Mouse (Mus musculus): ENCODE data around the gene Gm21954. TPM values are rescaled to one million over a fixed set of nuclear protein-coding genes. Genes with fewer than 3 reads are reported as not detected.
A peak's percentile ranks its signal among the peaks of the same experiment; 100 is the strongest.

Gm21954 gene
- polyA plus RNA-seq, 1 experiment from 2014 or later, result not detected

- Histone ChIP-seq H3K4me1 (replicated peaks; ENCODE audit: insufficient read depth, low read length) (no peaks in the 10 kb centered on the region), H3K36me3 (ENCODE audit: insufficient read depth, low read length) (no peaks in the 10 kb centered on the region), H3K9ac (ENCODE audit: low read depth, low read length) (no peak overlapping the region), H3K4me2 (ENCODE audit: low read length) (no peak overlapping the region), H3K4me3 (replicated peaks; ENCODE audit: low read depth, low read length) (no peak overlapping the region), H3K9me3 (replicated peaks; ENCODE audit: low read length) (no peaks in the 10 kb centered on the region), H3K27ac (no peak overlapping the region), H3K27me3 (ENCODE audit: insufficient read depth, low read length) (no peaks in the 10 kb centered on the region)
- no peak for DNase-seq (ENCODE audit: low spot score)
- ATAC-seq (replicated peaks; ENCODE audit: low FRiP score, low read depth), result no peak
- TF ChIP-seq CTCF (IDR thresholded peaks at IDR 0.05; ENCODE audit: low read depth), result no peak
- 78% methylated on average over 2 of the region's 2 CpGs for WGBS
Measured at GRCm38 (mm10) chr3:55430022-55430549, 41.9 kb downstream of the Gm21954 start.

- Histone ChIP-seq H3K27ac (no peak overlapping the region), H3K9me3 (replicated peaks; ENCODE audit: low read length) (no peaks in the 10 kb centered on the region), H3K36me3 (ENCODE audit: insufficient read depth, low read length) (no peaks in the 10 kb centered on the region), H3K4me2 (ENCODE audit: low read length) (no peak overlapping the region), H3K4me3 (replicated peaks; ENCODE audit: low read depth, low read length) (no peak overlapping the region), H3K4me1 (replicated peaks; ENCODE audit: insufficient read depth, low read length) (0 out of 2 replicates have a peak, but pooled peaks cover 2% of the 10 kb centered on the region), H3K27me3 (ENCODE audit: insufficient read depth, low read length) (no peaks in the 10 kb centered on the region), H3K9ac (ENCODE audit: low read depth, low read length) (no peak overlapping the region)
- TF ChIP-seq CTCF (IDR thresholded peaks at IDR 0.05; ENCODE audit: low read depth), result peak; percentile 27; the same call in 1 of the 2 replicates
- DNase-seq (ENCODE audit: low spot score) (peak; percentile 17), ATAC-seq (replicated peaks; ENCODE audit: low FRiP score, low read depth) (no peak)
- 35% methylated on average over 11 of the region's 11 CpGs for WGBS
Measured at GRCm38 (mm10) chr3:55423640-55424397, 48.2 kb downstream of the Gm21954 start.

- Histone ChIP-seq H3K27me3 (ENCODE audit: insufficient read depth, low read length) (no peaks in the 10 kb centered on the region), H3K9me3 (replicated peaks; ENCODE audit: low read length) (no peaks in the 10 kb centered on the region), H3K36me3 (ENCODE audit: insufficient read depth, low read length) (no peaks in the 10 kb centered on the region), H3K4me1 (replicated peaks; ENCODE audit: insufficient read depth, low read length) (0 out of 2 replicates have a peak, but pooled peaks cover 4% of the 10 kb centered on the region), H3K4me3 (replicated peaks; ENCODE audit: low read depth, low read length) (no peak overlapping the region), H3K27ac (no peak overlapping the region), H3K4me2 (ENCODE audit: low read length) (no peak overlapping the region), H3K9ac (ENCODE audit: low read depth, low read length) (no peak overlapping the region)
- WGBS, result 44% methylated on average over 8 of the region's 8 CpGs
- no peak for ATAC-seq (replicated peaks; ENCODE audit: low FRiP score, low read depth)
- peak; percentile 55 for DNase-seq (ENCODE audit: low spot score)
- TF ChIP-seq CTCF (IDR thresholded peaks at IDR 0.05; ENCODE audit: low read depth), result no peak
Measured at GRCm38 (mm10) chr3:55420436-55421083, 51.5 kb downstream of the Gm21954 start.

GRCm38 (mm10) chr3:55419334-55419733, 52.7 kb downstream of the Gm21954 start:
- Histone ChIP-seq H3K27ac (no peak overlapping the region), H3K4me1 (replicated peaks; ENCODE audit: insufficient read depth, low read length) (0 out of 2 replicates have a peak, but pooled peaks cover 4% of the 10 kb centered on the region), H3K9me3 (replicated peaks; ENCODE audit: low read length) (no peaks in the 10 kb centered on the region), H3K4me2 (ENCODE audit: low read length) (no peak overlapping the region), H3K4me3 (replicated peaks; ENCODE audit: low read depth, low read length) (no peak overlapping the region), H3K9ac (ENCODE audit: low read depth, low read length) (no peak overlapping the region), H3K36me3 (ENCODE audit: insufficient read depth, low read length) (no peaks in the 10 kb centered on the region), H3K27me3 (ENCODE audit: insufficient read depth, low read length) (no peaks in the 10 kb centered on the region)
- no peak for TF ChIP-seq CTCF (IDR thresholded peaks at IDR 0.05; ENCODE audit: low read depth)
- ATAC-seq (replicated peaks; ENCODE audit: low FRiP score, low read depth), result no peak
- 34% methylated on average over 3 of the region's 3 CpGs for WGBS
- DNase-seq (ENCODE audit: low spot score), result peak; percentile 25

- WGBS, result 66% methylated on average over 6 of the region's 6 CpGs
- Histone ChIP-seq H3K4me1 (replicated peaks; ENCODE audit: insufficient read depth, low read length) (0 out of 2 replicates have a peak, but pooled peaks cover 4% of the 10 kb centered on the region), H3K27me3 (ENCODE audit: insufficient read depth, low read length) (no peaks in the 10 kb centered on the region), H3K4me2 (ENCODE audit: low read length) (no peak overlapping the region), H3K36me3 (ENCODE audit: insufficient read depth, low read length) (no peaks in the 10 kb centered on the region), H3K9me3 (replicated peaks; ENCODE audit: low read length) (no peaks in the 10 kb centered on the region), H3K4me3 (replicated peaks; ENCODE audit: low read depth, low read length) (no peak overlapping the region), H3K27ac (no peak overlapping the region), H3K9ac (ENCODE audit: low read depth, low read length) (no peak overlapping the region)
- TF ChIP-seq CTCF (IDR thresholded peaks at IDR 0.05; ENCODE audit: low read depth), result no peak
- DNase-seq (ENCODE audit: low spot score), result no peak
- ATAC-seq (replicated peaks; ENCODE audit: low FRiP score, low read depth), result no peak
Measured at GRCm38 (mm10) chr3:55418845-55419244, 53.2 kb downstream of the Gm21954 start.

- Histone ChIP-seq H3K9me3 (replicated peaks; ENCODE audit: low read length) (no peaks in the 10 kb centered on the region), H3K36me3 (ENCODE audit: insufficient read depth, low read length) (no peaks in the 10 kb centered on the region), H3K4me3 (replicated peaks; ENCODE audit: low read depth, low read length) (no peak overlapping the region), H3K27me3 (ENCODE audit: insufficient read depth, low read length) (no peaks in the 10 kb centered on the region), H3K9ac (ENCODE audit: low read depth, low read length) (no peak overlapping the region), H3K4me1 (replicated peaks; ENCODE audit: insufficient read depth, low read length) (0 out of 2 replicates have a peak, but pooled peaks cover 4% of the 10 kb centered on the region), H3K4me2 (ENCODE audit: low read length) (peak overlapping the region; percentile 36; the same call in 1 of the 2 replicates), H3K27ac (no peak overlapping the region)
- TF ChIP-seq CTCF (IDR thresholded peaks at IDR 0.05; ENCODE audit: low read depth), result no peak
- DNase-seq (ENCODE audit: low spot score) (peak; percentile 33), ATAC-seq (replicated peaks; ENCODE audit: low FRiP score, low read depth) (no peak)
- 24% methylated on average over 14 of the region's 14 CpGs for WGBS
Measured at GRCm38 (mm10) chr3:55415527-55415950, 56.5 kb downstream of the Gm21954 start.

Other genes starting within 250 kb of the Gm21954 start
- gene Dclk1, start 229.8 kb downstream of the Gm21954 start, polyA plus RNA-seq (2015; fragmentation: Nextera tagmentation; extraction: Ambion mirVana), result 18.3 and 27.5 TPM in 2 replicates